Mouse (Mus musculus): ENCODE measurements at regions not wholly inside any gene's neighbourhood (a gene's known extent, or its start where the extent isn't known, plus 50 kb on each side); places are given as distances from the start of the nearest gene placed in this dataset.

- TF ChIP-seq CTCF (IDR thresholded peaks at IDR 0.05; ENCODE audit: low read depth) (no peak), EP300 (optimal IDR thresholded peaks at IDR 0.05) (no peak)
Observed at GRCm38 (mm10) chr2:131638996-131639605, 77.0 kb upstream of the Adra1d start.

Measured in stomach, postnatal 0 days (tissue).